Mouse (Mus musculus) cortical plate, adult 2 months (tissue): ENCODE results near the gene 1600014C23Rik. TPM values are rescaled to one million over a fixed set of nuclear protein-coding genes. Genes with fewer than 3 reads are reported as not detected.

Experiments used
- H3K27ac ChIP-seq: fragments of 200-500 bp; 2 replicates; pipeline ENCODE4 v1.5.1; 2012; ENCODE audit warnings: low read length, control low read depth, inconsistent platforms; ENCODE audit not compliant: insufficient read depth
- H3K4me1 ChIP-seq: fragments of 200-500 bp; 2 replicates; pipeline ENCODE4 v1.6.1; 2011; ENCODE audit warnings: low read length; ENCODE audit not compliant: control insufficient read depth, insufficient read depth
- H3K4me3 ChIP-seq: fragments of 200-500 bp; 2 replicates; pipeline ENCODE4 v1.5.1; 2011; ENCODE audit warnings: mild to moderate bottlenecking, low read length, control low read depth; ENCODE audit not compliant: insufficient read depth
- CTCF ChIP-seq: fragments of 200-500 bp; IDR thresholded peaks from 2 replicates; pipeline ENCODE4 v1.5.1; 2011; ENCODE audit warnings: mild to moderate bottlenecking, control low read depth, low read length; ENCODE audit not compliant: insufficient read depth; ENCODE audit errors: extremely low read depth
- POLR2A ChIP-seq: fragments of 200-500 bp; IDR thresholded peaks from 2 replicates; pipeline ENCODE4 v1.6.1; 2011; ENCODE audit warnings: mild to moderate bottlenecking, low read length, control low read depth; ENCODE audit not compliant: insufficient read depth; ENCODE audit errors: extremely low read depth
- polyA plus RNA-seq: library from polyadenylated mRNA; depleted of rRNA; stranded (reverse); fragments of >200 nt; gene quantifications from 2 replicates; pipeline ENCODE4 v1.2.3, GENCODE M21; 2012

1600014C23Rik gene
- polyA plus RNA-seq, 1 experiment, result not detected

DNA sequence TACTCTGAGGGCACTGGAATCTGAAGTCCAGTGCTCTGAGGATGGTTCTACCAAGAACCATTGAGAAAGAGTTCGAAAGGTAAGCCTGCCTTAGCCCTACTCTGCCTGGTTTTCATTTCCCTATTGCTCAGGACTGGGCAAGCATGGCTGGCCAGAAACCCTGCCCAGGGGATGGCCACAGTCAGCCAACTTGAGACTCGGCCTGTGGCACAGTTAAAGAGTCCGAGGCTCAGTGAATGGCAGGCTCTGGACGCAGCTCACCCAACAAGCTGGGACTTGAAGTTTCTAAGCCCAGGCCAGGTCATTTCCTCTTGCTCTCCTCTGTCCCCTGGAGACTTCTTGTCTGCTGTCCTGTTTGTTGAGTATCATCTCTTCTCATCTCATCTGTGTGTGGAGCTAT, 2.9 kb downstream of the 1600014C23Rik start:
- no peaks in the 10 kb centered on the region for H3K4me1 ChIP-seq
- TF ChIP-seq POLR2A (no peak), CTCF (no peak)
- H3K27ac ChIP-seq, result no peak overlapping the region
- H3K4me3 ChIP-seq, result no peak overlapping the region

DNA sequence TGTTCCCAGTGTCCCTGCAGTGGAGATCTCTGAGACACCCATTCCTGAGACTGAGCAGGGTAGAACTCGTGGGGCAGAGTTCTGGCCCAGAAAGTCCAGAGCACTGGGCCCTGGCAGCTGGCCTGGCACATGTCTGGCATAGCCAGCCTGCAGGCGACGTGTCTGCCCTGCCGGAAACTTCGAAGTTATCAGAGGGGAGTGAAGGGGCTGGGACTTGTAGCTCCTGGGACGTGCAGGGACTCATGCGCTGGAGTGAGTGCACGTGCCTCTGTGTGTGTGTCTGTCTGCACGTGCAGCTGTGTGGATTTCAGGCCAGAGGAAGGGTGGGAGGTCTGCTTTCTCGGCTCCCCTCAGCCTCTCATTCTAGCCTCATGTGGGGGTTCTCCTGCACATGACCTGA, 4.3 kb downstream of the 1600014C23Rik start:
- no peak overlapping the region for H3K4me3 ChIP-seq
- no peak for TF ChIP-seq CTCF
- TF ChIP-seq POLR2A, result no peak
- no peak overlapping the region for H3K27ac ChIP-seq
- H3K4me1 ChIP-seq, result no peaks in the 10 kb centered on the region

DNA sequence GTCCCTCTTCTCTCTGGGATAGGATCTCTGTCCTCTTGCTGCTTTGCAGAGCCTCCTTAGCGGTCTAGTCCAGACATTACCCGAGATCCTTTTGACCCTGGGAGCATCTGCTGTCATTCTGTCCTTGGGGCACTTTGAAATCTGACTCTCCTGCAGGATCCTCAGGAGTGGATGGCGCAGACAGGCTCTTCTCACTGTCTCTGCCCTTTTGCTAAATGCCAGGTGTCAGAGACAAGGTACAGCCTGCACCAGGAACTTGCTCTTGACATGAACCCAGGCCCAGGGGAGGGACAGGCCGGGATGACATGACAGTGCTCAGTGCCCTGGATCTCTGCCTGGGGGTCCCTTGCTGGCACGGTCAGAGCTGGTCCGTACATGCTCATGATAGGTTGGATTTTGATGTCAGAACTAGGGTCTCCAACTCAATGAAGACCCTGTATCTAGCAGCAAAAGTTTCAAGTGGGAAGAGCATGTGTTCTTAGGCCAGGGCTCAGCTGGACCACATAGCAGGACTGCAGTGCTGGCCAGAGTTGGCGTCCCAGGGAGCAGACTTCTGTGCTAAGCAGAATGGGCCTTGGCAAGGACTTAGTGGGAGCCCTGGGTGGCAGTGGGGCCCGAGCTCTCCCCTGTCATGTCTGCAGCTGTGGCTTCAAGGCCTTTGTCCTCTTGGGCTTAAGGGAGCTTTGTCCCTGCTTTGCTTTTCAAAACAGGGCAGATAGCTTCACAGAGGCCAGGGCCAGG, 5.5 kb downstream of the 1600014C23Rik start:
- TF ChIP-seq POLR2A, result no peak
- no peak for TF ChIP-seq CTCF
- Histone ChIP-seq H3K27ac (no peak overlapping the region), H3K4me1 (no peaks in the 10 kb centered on the region), H3K4me3 (no peak overlapping the region)

DNA sequence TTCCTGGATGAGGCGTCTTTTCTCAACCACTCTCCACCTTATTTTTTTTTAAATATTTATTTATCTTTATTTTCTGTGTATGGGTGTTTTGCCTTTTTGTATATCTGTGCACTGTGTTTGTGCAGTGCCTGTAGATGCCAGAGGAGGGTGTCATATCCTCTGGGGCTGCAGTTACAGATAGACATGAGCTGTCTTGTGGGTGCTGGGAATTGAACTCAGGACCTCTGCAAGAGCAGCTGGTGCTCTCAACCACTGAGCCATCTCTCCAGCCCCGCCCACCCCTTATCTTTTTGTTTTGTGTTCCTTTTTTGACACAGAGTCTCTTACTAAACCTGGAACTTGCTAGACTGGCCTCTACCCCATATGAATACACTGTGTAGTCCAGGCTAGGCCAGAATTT, 6.2 kb downstream of the 1600014C23Rik start:
- TF ChIP-seq CTCF, result no peak
- TF ChIP-seq POLR2A, result no peak
- Histone ChIP-seq H3K4me3 (no peak overlapping the region), H3K27ac (no peak overlapping the region), H3K4me1 (no peaks in the 10 kb centered on the region)

DNA sequence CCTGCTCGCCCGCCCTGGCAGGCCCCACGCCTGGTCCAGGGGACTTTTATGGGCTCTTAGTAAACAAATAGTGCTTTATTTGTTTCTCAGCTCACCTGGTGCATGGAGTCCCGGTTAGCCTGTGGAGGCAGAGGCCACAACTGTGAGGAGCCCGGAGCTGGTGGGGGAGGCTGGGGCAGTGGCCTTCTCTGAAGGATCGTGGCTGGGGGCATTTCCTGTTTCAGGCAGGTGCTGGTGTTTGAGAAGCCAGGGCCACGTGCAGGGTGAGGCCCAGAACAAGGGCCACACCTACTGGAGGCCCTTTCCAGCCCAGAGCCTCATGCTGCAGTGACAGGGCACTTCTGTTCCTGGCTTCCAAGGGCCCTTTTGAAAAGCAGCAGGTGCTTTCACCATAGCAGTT, 7.4 kb downstream of the 1600014C23Rik start:
- TF ChIP-seq CTCF (no peak), POLR2A (no peak)
- Histone ChIP-seq H3K27ac (no peak overlapping the region), H3K4me1 (no peaks in the 10 kb centered on the region), H3K4me3 (no peak overlapping the region)

DNA sequence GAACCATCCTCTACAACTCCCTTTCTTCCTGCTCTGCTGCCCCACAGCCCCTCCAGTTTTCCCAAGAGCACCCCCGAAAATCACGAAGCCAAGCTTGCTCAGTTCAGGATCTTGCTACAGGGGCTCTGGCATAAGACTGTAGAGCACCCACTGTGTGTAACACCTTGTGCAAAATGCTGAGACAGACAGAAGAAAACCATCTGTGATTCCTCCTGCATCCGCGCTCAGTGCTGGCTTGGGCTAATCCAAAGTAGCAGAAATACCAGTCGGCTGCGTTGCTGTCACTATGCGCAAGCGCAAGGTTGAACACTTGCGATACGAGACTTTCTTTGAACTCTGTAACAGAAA, 9.1 kb downstream of the 1600014C23Rik start:
- TF ChIP-seq POLR2A (no peak), CTCF (no peak)
- Histone ChIP-seq H3K27ac (no peak overlapping the region), H3K4me3 (no peak overlapping the region; the same call in 1 of the 2 replicates), H3K4me1 (no peaks in the 10 kb centered on the region)

DNA sequence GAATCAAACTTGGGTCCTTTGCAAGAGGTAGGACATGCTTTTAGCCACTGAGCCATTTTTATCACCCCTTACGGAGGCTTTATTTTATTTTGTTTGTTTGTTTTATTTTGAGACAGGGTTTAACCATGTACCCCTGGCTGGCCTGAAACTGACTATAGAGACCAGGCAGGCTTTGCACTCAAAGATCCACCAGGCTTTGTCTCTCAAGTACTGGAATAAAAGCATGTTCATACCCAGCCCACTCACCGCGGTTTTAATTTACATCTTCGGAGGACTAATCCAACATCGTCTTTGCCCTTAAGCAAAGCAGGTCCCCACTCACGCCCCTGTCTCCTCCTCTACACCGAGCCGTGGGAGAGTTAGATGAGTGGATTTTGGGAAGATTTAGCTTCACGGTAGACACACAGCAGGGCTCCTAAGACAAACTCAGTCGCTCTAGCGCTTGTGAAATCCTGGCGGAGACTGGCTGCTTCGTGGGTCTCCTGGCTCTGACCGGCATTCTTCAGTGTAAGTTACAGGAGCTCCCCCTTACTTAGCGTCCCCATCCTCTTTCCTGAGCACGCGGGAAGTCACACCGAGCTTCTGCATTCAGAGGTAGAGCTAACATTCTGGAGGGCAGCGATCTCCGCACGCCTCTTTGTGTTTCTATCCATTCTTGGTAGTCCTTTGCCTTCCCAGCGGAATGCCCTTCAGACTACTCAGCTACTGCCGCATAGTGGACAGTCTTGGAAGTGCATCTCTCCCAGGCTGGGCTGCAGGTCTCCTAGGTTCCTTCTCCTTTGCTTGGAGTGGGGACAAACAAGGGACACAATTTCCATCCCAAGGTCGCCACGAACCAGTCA, 9.7 kb downstream of the 1600014C23Rik start:
- TF ChIP-seq POLR2A, result peak; percentile 59
- peak; percentile 99 for TF ChIP-seq CTCF
- Histone ChIP-seq H3K27ac (no peak overlapping the region), H3K4me1 (no peaks in the 10 kb centered on the region), H3K4me3 (peak overlapping the region; percentile 40)

DNA sequence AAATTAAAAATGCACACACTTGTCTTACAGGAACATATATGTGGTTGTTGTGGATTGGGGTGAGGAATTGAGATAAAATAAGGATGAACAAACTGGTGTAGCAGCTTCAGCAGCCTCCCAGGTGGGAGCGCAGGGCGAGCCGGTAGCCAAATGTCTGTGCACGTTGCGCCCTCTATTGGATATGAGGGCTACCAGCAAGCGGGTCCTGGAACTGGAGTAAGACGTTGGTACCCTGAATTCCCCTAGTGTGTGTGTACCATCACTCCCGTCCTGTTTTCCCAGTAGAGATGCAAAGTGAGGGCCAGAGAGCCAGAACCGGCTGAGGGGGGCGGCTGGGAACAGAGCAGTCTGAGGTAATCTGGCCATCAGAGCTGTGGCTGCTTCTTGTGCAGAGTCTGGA, 15.3 kb downstream of the 1600014C23Rik start:
- Histone ChIP-seq H3K4me3 (no peak overlapping the region), H3K27ac (no peak overlapping the region), H3K4me1 (no peaks in the 10 kb centered on the region)
- TF ChIP-seq CTCF, result peak; percentile 90
- no peak for TF ChIP-seq POLR2A

DNA sequence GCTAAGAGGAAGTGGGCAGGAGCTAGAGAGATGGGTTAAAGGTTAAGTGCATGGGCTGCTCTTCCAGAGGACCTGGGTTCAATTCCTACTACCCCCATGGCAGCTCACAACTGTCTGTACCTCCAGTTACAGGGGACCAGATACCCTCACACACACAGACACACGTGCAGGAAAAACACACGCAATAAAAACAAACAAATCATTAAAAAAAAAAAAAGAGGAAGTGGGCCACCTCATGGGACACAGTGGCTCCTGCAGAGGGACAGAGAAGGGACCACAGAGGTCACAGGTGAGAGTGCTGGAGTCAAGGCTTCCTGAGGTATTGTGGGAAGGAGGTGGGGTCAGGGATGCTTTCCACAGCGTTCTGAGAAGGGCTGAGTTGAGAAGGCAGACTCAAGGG, 22.1 kb downstream of the 1600014C23Rik start:
- Histone ChIP-seq H3K4me3 (no peak overlapping the region), H3K4me1 (no peaks in the 10 kb centered on the region), H3K27ac (no peak overlapping the region)
- TF ChIP-seq CTCF, result no peak
- TF ChIP-seq POLR2A, result no peak

DNA sequence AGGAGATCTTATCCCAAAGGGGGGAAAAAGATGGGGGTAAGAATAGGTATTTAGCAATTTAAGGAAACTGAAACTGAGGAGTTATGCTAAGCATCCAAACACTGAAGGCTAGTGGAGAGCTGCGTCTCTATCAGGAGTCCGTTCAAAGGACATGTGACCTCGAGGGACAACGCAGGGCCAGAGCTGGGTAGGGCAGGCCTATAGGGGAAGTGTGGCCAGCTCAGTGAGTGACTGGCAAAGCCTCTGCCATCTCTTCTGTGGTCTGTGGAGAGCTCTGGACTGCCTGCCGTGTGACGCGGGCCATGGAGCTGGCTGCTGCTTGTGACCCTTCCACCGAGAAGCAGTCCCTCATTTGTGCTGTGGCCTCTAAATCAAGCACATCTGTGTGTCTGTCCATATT, 23.2 kb downstream of the 1600014C23Rik start:
- no peak overlapping the region for H3K27ac ChIP-seq
- no peak for TF ChIP-seq CTCF
- TF ChIP-seq POLR2A, result no peak
- H3K4me3 ChIP-seq, result no peak overlapping the region
- no peaks in the 10 kb centered on the region for H3K4me1 ChIP-seq
